Mouse (Mus musculus) cerebellum, adult 8-10 months (tissue): ENCODE measurements around the gene Mllt6.
"Not testable (repeated sequence)": the region's sequence is repeated elsewhere in the genome, so short reads cannot be mapped to it uniquely, and the experiment has no call there.

Experiments
- DNase-seq: peaks from one replicate; pipeline ENCODE4 v3.0.0; 2022

The Mllt6 gene

GRCm38 (mm10) chr11:97697199-97697890 lies 34.1 kb downstream of the Mllt6 start:
- DNase-seq, result no peak

DNA sequence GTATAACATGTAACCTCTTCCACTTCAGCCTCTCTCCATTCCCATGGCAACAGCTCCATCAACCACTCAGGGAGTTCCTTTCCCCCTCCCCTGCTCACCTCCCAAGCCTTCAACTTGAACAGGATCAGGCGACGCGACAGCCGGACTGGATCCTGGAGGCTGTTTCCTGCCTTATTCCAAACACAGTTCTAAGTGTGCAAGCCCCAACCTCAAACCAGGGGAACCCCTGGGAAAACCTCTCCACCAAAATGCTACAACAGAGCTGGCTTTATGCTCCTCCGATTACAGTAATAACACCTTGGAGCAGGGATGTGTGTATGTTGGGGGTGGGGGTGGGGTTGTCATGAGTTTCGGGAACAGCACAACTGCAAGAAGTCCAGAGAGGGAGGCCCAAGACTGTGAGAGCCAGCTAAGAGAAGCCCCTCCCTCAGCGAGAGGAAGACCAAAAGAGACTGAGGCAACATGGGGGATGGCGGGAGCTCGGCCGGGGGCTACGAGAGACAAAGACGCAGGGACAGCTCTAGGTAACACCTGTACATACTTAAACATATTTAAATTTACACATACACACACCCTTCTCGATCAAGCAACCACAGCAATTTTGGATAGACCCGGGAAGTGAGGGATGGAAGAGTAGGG lies 34.8 kb downstream of the Mllt6 start:
- DNase-seq, result no peak

DNA sequence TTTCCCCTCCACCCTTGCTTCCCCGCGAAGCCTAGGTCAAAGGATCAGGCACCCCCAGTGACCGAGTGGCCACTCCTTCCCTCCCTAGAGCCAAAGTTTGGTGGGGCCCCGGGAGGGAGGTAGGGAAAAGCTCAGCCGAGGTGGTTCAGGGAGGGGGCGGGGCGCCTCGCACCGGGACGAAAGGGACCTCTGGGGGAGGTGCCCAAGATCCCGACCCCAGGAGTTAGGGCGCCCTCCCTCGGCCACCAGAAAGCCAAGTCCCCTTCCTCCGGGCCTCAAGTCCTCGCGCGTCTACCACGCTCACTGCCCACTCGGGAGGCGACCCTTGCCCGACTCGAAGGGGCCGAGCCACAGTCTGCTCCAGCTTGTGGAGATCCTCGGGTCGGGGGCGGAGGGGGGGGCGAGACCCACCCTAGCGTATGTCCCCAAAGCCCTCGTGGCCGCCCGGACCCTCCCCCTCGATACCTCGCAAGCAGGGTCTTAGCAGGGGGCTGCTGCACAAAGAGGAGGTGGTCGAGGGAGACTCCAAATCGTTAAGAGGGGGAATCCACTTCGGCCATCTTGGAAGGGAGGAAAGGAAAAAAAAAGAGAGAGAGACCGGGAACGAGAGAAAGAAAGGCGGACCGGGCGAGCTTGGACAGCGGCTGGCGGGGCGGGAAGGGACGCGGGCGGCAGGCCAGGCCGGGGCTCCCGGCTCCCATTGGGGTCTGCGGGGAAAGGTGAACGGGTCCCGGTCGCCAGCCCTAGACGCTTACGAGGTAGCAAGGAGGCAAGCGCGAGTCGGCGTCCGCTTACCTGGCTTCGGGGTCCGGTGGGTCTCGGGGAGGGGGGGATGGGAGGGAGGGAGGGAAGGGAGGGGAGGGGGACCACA lies 35.8 kb downstream of the Mllt6 start:
- peak; percentile 64 for DNase-seq

DNA sequence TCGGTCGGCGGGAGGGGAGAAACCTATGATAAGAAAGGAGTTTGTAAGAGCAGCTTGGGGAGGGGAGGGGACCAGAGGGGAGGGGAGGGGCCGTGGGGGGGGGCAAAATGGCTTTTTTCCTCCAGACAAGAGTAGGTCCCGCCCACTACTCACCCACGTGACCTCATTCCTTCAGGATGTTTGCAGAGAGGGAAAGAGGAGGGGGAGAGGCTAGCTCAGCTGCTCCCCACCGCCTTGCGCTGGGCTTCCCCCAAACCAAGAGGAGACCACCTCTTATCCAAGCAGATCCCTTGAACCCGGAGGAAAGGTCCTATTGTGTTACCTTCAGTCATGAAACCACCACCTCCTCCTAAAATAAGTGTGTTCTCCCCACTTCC lies 36.4 kb downstream of the Mllt6 start:
- peak; percentile 83 for DNase-seq

GRCm38 (mm10) chr11:97700003-97700745 lies 37.0 kb downstream of the Mllt6 start, which contains the start of gene Pcgf2:
Gene Pcgf2, minus strand, starts transcription at chr11:97700497.
- DNase-seq, result peak; percentile 80

DNA sequence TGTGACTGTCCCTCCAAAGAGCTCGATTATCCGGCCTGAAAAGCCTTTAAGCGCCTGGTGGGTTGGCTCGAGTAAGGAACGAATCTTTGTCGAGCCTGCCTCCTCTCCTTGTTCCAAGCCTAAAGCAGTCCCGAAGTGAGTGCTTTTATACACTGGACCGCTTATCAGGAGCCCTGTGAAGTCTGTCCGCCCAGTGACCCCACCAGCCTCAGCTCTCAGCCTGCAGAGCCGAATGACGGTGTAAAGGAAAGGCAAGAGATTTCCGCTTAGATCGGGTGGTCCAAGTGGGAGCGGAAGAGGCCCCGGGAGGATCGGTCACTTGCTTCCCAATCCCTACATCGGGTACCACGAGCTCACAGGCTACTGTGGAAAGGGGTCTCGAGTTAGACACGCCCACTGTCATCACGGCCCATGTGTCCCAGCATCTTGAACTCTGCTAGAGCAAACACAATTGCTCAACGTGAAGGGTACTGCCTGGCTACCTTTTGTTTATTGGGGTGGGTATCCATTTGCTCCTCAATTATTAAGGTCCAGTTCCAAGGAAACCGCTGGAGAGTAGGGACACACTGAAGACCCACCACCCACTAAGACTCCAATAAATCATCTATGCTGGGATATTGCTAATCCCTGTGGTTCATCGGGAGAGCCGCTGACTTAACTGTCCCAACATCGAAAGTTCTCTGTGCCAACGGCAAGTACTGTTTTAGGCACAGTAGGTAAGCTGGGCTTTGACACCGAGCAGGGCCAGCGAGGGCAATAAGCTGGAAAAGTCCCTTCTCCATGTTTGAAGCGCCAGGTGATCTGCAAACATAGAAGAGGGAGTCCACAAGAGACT lies 37.7 kb downstream of the Mllt6 start:
- DNase-seq, result no peak

GRCm38 (mm10) chr11:97701581-97702392 lies 38.6 kb downstream of the Mllt6 start:
- DNase-seq, result no peak

DNA sequence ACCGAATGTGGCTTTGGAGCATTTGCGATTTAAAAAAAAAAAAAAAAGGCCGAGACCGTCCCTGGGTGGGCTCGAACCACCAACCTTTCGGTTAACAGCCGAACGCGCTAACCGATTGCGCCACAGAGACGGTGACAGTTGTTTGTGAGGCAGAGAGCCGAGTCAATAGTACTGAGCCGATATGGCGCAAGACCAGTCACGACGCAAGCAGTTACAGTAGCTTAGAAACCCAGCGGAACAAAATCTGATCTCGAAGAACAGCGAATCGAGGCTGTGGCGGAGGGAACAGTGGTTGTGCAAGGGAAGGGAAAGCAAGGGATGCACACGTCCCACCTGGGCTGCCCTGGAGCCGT lies 39.2 kb downstream of the Mllt6 start:
- peak; percentile 89 for DNase-seq

GRCm38 (mm10) chr11:97703039-97703826 lies 40.0 kb downstream of the Mllt6 start, which contains the start of gene Psmb3:
Gene Psmb3, plus strand, starts transcription at chr11:97703399.
- peak; percentile 99 for DNase-seq

DNA sequence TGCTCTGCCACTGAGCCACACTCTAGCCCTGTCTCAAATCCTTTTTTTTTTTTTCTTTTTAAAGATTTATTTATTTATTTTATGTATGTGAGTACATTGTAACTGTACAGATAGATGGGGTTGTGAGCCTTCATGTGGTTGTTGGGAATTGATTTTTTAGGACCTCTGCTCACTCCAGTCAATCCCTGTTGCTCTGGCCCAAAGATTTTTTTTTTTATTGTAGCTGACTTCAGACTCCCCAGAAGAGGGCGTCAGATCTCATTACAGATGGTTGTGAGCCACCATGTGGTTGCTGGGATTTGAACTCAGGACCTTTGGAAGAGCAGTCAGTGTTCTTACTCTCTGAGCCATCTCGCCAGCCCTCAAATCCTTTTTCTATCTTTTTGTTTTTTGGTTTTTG lies 46.9 kb downstream of the Mllt6 start:
- not testable (repeated sequence) for DNase-seq

GRCm38 (mm10) chr11:97711200-97711900 lies 48.1 kb downstream of the Mllt6 start:
- no peak for DNase-seq

DNA sequence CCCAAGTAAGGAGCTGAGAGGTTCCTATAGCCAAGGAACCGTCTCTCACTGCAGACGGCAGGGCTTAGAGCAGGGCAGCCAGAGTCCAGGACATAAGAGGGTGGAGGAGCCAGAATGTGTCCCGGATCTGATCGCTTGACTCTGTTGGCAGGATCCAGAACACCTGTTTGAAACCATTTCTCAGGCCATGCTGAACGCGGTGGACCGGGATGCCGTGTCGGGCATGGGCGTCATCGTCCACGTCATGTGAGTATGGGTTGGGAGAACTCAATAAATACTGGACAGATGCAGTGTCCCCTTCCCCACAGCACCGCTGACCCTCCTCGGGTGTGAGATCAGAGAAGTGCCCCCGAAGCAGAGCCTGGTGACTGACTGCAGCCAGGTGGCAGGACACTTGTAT lies 49.1 kb downstream of the Mllt6 start:
- no peak for DNase-seq

DNA sequence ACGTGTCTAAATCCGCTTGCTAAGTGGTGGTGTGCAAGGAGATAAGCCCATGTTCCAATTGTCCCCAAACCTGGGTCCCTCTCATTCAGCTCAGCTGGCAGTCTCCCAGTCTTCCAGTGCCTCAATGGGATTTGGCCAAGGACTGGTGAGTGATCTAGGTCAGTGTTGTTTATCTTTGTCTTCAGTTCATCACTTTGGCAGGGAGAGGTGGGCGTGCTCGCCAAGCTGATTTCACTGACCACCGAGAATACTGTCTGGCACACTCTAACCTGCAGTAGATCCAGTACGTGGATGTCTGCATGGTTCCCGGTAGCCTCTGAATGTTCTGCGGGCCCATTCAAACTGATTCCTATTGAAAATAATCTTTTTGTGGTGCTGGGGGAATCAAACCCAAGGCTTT lies 50.7 kb downstream of the Mllt6 start:
- no peak for DNase-seq

GRCm38 (mm10) chr11:97714356-97714755 lies 51.1 kb downstream of the Mllt6 start:
- DNase-seq, result no peak

- DNase-seq, result no peak
Observed at GRCm38 (mm10) chr11:97714784-97715760, 51.9 kb downstream of the Mllt6 start.

DNA sequence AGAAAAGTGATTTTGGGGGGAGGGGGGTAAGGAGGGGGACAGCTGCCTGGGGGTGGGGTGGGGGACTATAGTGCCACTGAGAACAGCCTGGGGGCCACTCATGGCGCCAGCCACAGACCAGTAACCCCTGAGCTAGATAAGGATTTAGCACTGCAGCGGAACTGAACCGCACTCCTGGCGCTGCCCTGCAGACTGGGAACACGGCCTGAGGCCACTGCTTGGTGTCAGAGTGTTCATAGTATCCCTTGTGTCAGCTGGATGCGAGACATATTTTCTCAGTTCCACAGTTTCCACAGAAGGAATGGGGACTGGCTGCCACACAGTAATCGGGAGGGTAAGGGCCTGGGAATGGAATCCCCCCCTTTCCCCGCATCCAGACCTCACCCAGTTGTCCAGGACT lies 52.8 kb downstream of the Mllt6 start:
- DNase-seq, result no peak

DNA sequence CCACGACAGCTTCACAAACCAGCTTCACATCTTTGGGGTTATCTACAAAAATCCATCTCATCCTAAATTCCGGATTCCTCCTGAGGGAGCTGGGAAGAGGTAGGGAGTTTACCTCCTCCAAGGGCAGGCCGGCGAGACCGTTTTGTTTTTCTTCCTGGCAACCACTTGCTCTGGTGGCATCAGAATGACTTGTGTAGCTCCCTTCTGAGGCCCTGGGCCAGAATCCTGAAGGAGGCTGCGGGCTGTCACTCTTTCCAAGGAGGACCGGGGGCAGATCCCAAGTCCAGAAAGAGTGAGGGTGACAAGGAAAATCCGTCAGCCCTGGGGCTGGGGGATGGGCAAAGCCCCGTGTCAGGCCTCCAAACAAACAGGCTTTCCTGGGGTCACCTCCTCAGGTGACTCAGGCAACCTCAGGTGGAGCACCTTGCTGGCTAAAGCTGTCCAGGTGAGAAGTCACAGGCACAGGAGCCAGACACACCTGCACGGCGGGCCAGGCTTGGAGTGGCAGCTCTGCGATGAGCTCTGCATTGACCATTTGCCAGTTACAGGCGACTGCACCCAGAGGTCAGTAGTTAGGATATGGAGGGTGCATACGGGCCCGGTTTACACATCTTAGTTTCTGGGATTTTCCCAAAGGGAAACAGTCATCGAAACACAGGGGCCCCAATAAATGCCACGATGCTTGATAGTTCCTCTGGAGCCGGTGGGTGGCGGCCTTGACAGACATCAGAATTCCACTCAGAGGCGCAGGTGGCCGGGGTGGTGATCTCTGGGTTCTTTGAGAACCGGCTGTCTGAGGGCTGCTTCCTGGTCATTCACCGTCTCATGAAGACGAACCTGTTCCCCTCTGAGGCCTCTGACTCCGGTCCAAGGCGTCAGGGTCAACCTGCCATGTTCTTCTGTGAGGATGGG lies 54.4 kb downstream of the Mllt6 start:
- no peak for DNase-seq
